Mouse (Mus musculus): ENCODE measurements around the gene Lhfpl3.

- TF ChIP-seq POLR2A (IDR thresholded peaks at IDR 0.05; ENCODE audit: low read depth, low read length) (no peak), CTCF (IDR thresholded peaks at IDR 0.05; ENCODE audit: extremely low read depth, insufficient read length, insufficient replicate concordance, low read depth, low read length) (no peak)
Observed at GRCm38 (mm10) chr5:22745529-22745884, 352 bp upstream of the Lhfpl3 start.
